Mouse (Mus musculus) liver, postnatal 0 days (tissue): ENCODE measurements around the gene Cfb. TPM values are rescaled to one million over a fixed set of nuclear protein-coding genes. Genes with fewer than 3 reads are reported as not detected.
A peak's percentile ranks its signal among the peaks of the same experiment; 100 is the strongest.
"Not testable (repeated sequence)": the region's sequence is repeated elsewhere in the genome, so short reads cannot be mapped to it uniquely, and the experiment has no call there.

ENCODE experiments used
- ATAC-seq: fragments of 200-750 bp; cut with Nextera tagmentation; 2 replicates; pipeline ENCODE4 v1.8.0; 2017; ENCODE audit warnings: mild to moderate bottlenecking, moderate library complexity
- DNase-seq: peaks from one replicate; pipeline ENCODE4 v3.0.0-alpha.2; 2016
- H3K27ac ChIP-seq: fragments of 300-500 bp; sonication (generic); 2 replicates; pipeline ENCODE4 v1.5.1; 2014; ENCODE audit warnings: antibody characterized with exemption, moderate library complexity, mild to moderate bottlenecking, low read depth
- H3K27me3 ChIP-seq: fragments of 300-500 bp; sonication (generic); 2 replicates; pipeline ENCODE4 v1.6.1; 2014; ENCODE audit warnings: low read length, control low read depth, mixed read lengths; ENCODE audit not compliant: insufficient read depth
- H3K36me3 ChIP-seq: fragments of 300-500 bp; sonication (generic); replicated peaks from 2 replicates; pipeline ENCODE4 v1.6.1; 2014; ENCODE audit warnings: mild to moderate bottlenecking, control low read depth, low read length, moderate library complexity, mixed read lengths; ENCODE audit not compliant: insufficient read depth
- H3K4me1 ChIP-seq: fragments of 300-500 bp; sonication (generic); 2 replicates; pipeline ENCODE4 v1.6.1; 2014; ENCODE audit warnings: antibody characterized with exemption, mild to moderate bottlenecking, control low read depth; ENCODE audit not compliant: insufficient read depth
- H3K4me2 ChIP-seq: fragments of 300-500 bp; sonication (generic); 2 replicates; pipeline ENCODE4 v1.6.1; 2014; ENCODE audit warnings: low read depth, mild to moderate bottlenecking, low read length, moderate library complexity, mixed read lengths
- H3K4me3 ChIP-seq: fragments of 300-500 bp; sonication (generic); 2 replicates; pipeline ENCODE4 v1.5.1; 2014; ENCODE audit warnings: low read depth, low read length
- H3K9ac ChIP-seq: fragments of 300-500 bp; sonication (generic); replicated peaks from 2 replicates; pipeline ENCODE4 v1.6.1; 2014; ENCODE audit warnings: mild to moderate bottlenecking, moderate library complexity
- H3K9me3 ChIP-seq: fragments of 300-500 bp; sonication (generic); 2 replicates; pipeline ENCODE4 v1.6.1; 2016; ENCODE audit warnings: mild to moderate bottlenecking, control low read depth, low read length, mixed read lengths
- CTCF ChIP-seq: sonication (generic); IDR thresholded peaks from 2 replicates; pipeline ENCODE4 v1.5.1; 2016; ENCODE audit warnings: antibody characterized with exemption, low read depth
- EP300 ChIP-seq: IDR thresholded peaks from 2 replicates; pipeline ENCODE4 v1.6.1; 2016; ENCODE audit warnings: antibody characterized with exemption, low read depth, mild to moderate bottlenecking
- WGBS: fragments of 180-500 bp; shearing (Covaris S2); extraction: QIAGEN DNeasy Blood & Tissue Kit; methylation state at CpG from one replicate; pipeline ENCODE4 v1.1.7; 2014; ENCODE audit not compliant: insufficient replicate concordance; 5-methylcytosine and 5-hydroxymethylcytosine counted together
- polyA plus RNA-seq: library from polyadenylated mRNA; unstranded; fragments of >200 nt; fragmentation: Nextera tagmentation; extraction: Ambion mirVana; gene quantifications from 2 replicates; pipeline ENCODE4 v1.2.1, GENCODE M21; 2015

Cfb gene
- polyA plus RNA-seq = 744 and 847 TPM in 2 replicates

- Histone ChIP-seq H3K27me3 (no peaks in the 10 kb centered on the region), H3K27ac (peak within 1 kb of the TSS; percentile 73), H3K4me3 (peak within 1 kb of the TSS; percentile 51), H3K9ac (peak within 1 kb of the TSS; percentile 47), H3K9me3 (no peaks in the 10 kb centered on the region), H3K4me1 (peaks cover 19% of the 10 kb centered on the region), H3K36me3 (peaks cover 11% of the 10 kb centered on the region), H3K4me2 (peak within 1 kb of the TSS; percentile 63)
- ATAC-seq = peak; percentile 80
- TF ChIP-seq EP300 (peak; percentile 59), CTCF (no peak)
- no peak for DNase-seq
- WGBS = 34% methylated on average over 8 of the region's 8 CpGs
Observed at GRCm38 (mm10) chr17:34862416-34863081, at the start of gene Cfb. TSS of gene Cfb (minus strand) at chr17:34862518.

- H3K27me3 ChIP-seq = no peaks in the 10 kb centered on the region
- no peak overlapping the region for H3K27ac ChIP-seq
- no peak overlapping the region for H3K4me3 ChIP-seq
- DNase-seq (peak; percentile 92), ATAC-seq (peak; percentile 81)
- H3K36me3 ChIP-seq = peaks cover 63% of the 10 kb centered on the region
- H3K9ac ChIP-seq = no peak overlapping the region
- no peak overlapping the region for H3K4me2 ChIP-seq
- H3K4me1 ChIP-seq = peaks cover 16% of the 10 kb centered on the region
- H3K9me3 ChIP-seq = no peaks in the 10 kb centered on the region
- 45% methylated on average over 5 of the region's 5 CpGs for WGBS
- TF ChIP-seq CTCF (peak; percentile 99), EP300 (no peak)
Observed at GRCm38 (mm10) chr17:34911945-34912351, 49.6 kb upstream of the Cfb start.

GRCm38 (mm10) chr17:34910982-34911381, 48.7 kb upstream of the Cfb start:
- peaks cover 73% of the 10 kb centered on the region for H3K36me3 ChIP-seq
- H3K27me3 ChIP-seq = no peaks in the 10 kb centered on the region
- DNase-seq = no peak
- TF ChIP-seq CTCF (no peak), EP300 (no peak)
- peaks cover 16% of the 10 kb centered on the region for H3K4me1 ChIP-seq
- no peak overlapping the region for H3K27ac ChIP-seq
- WGBS = 70% methylated on average over 10 of the region's 10 CpGs
- no peak overlapping the region for H3K4me2 ChIP-seq
- no peak for ATAC-seq
- no peak overlapping the region for H3K4me3 ChIP-seq
- H3K9me3 ChIP-seq = no peaks in the 10 kb centered on the region
- H3K9ac ChIP-seq = no peak overlapping the region

- H3K27ac ChIP-seq = no peak overlapping the region
- TF ChIP-seq EP300 (no peak), CTCF (no peak)
- H3K9ac ChIP-seq = no peak overlapping the region
- WGBS = 84% methylated on average over 9 of the region's 9 CpGs
- ATAC-seq (no peak), DNase-seq (no peak)
- H3K4me2 ChIP-seq = no peak overlapping the region
- H3K4me3 ChIP-seq = no peak overlapping the region
- H3K27me3 ChIP-seq = no peaks in the 10 kb centered on the region
- peaks cover 42% of the 10 kb centered on the region for H3K36me3 ChIP-seq
- H3K4me1 ChIP-seq = peaks cover 6% of the 10 kb centered on the region
- no peaks in the 10 kb centered on the region for H3K9me3 ChIP-seq
Observed at GRCm38 (mm10) chr17:34902895-34903294, 40.6 kb upstream of the Cfb start.

GRCm38 (mm10) chr17:34901948-34902347, 39.6 kb upstream of the Cfb start:
- H3K4me2 ChIP-seq, H3K4me3 ChIP-seq, DNase-seq, H3K9ac ChIP-seq, H3K27ac ChIP-seq, ATAC-seq, H3K27me3 ChIP-seq, H3K9me3 ChIP-seq: not testable (repeated sequence)
- peaks cover 33% of the 10 kb centered on the region for H3K36me3 ChIP-seq
- peaks cover 12% of the 10 kb centered on the region for H3K4me1 ChIP-seq
- 78% methylated on average over 9 of the region's 10 CpGs for WGBS

- H3K4me2 ChIP-seq, H3K27me3 ChIP-seq, H3K4me3 ChIP-seq, H3K27ac ChIP-seq, ATAC-seq, DNase-seq, H3K9ac ChIP-seq, H3K9me3 ChIP-seq: not testable (repeated sequence)
- Histone ChIP-seq H3K4me1 (peaks cover 19% of the 10 kb centered on the region), H3K36me3 (peaks cover 22% of the 10 kb centered on the region)
Observed at GRCm38 (mm10) chr17:34900826-34901225, 38.5 kb upstream of the Cfb start.

GRCm38 (mm10) chr17:34899890-34900243, 37.5 kb upstream of the Cfb start:
- DNase-seq = no peak
- Histone ChIP-seq H3K9ac (peak overlapping the region; percentile 87), H3K4me2 (peak overlapping the region; percentile 97), H3K27ac (peak overlapping the region; percentile 94), H3K27me3 (no peaks in the 10 kb centered on the region), H3K4me3 (peak overlapping the region; percentile 90), H3K36me3 (peaks cover 12% of the 10 kb centered on the region; the same call in 1 of the 2 replicates), H3K4me1 (peaks cover 20% of the 10 kb centered on the region), H3K9me3 (no peaks in the 10 kb centered on the region)
- WGBS = under 1% methylated on average over 5 of the region's 5 CpGs
- ATAC-seq = no peak
- TF ChIP-seq EP300 = no peak
- TF ChIP-seq CTCF = no peak
